Mouse (Mus musculus) spleen, adult 2 months (tissue): ENCODE measurements around the gene Tsc2. TPM values are rescaled to one million over a fixed set of nuclear protein-coding genes. Genes with fewer than 3 reads are reported as not detected.

Experiments used
- DNase-seq, 2 experiments: peaks; one replicate each; pipeline versions ENCODE4 v3.0.0 to v3.0.0-alpha.2; 2012 to 2021; ENCODE audit warnings: low spot score in 2 of 2, low read depth in 1 of 2
- H3K27ac ChIP-seq: fragments of 200-500 bp; 2 replicates; pipeline ENCODE4 v1.5.1; 2012; ENCODE audit warnings: low read length, inconsistent platforms; ENCODE audit not compliant: insufficient read depth
- H3K27me3 ChIP-seq: fragments of 200-500 bp; 2 replicates; pipeline ENCODE4 v1.6.1; 2012; ENCODE audit warnings: mild to moderate bottlenecking, moderate library complexity, low read length, inconsistent platforms; ENCODE audit not compliant: control insufficient read depth, insufficient read depth
- H3K36me3 ChIP-seq: fragments of 200-500 bp; 2 replicates; pipeline ENCODE4 v1.6.1; 2012; ENCODE audit warnings: mild to moderate bottlenecking, low read length, inconsistent platforms; ENCODE audit not compliant: control insufficient read depth, insufficient read depth
- H3K4me1 ChIP-seq: fragments of 200-500 bp; 2 replicates; pipeline ENCODE4 v1.6.1; 2011; ENCODE audit warnings: inconsistent platforms; ENCODE audit not compliant: control insufficient read depth, insufficient read depth, insufficient read length
- H3K4me3 ChIP-seq: fragments of 200-500 bp; 2 replicates; pipeline ENCODE4 v1.5.1; 2011; ENCODE audit warnings: mild to moderate bottlenecking, inconsistent platforms; ENCODE audit not compliant: insufficient read depth, insufficient read length; ENCODE audit errors: extremely low read depth
- CTCF ChIP-seq: fragments of 200-500 bp; IDR thresholded peaks from 2 replicates; pipeline ENCODE4 v1.5.1; 2011; ENCODE audit warnings: mild to moderate bottlenecking, inconsistent platforms; ENCODE audit not compliant: insufficient read depth, insufficient read length, insufficient replicate concordance; ENCODE audit errors: extremely low read depth
- POLR2A ChIP-seq: fragments of 200-500 bp; IDR thresholded peaks from 2 replicates; pipeline ENCODE4 v1.6.1; 2011; ENCODE audit warnings: low read depth, low read length, inconsistent platforms
- WGBS: fragments of 180-500 bp; shearing (Covaris S2); methylation state at CpG from one replicate; pipeline ENCODE4 v1.1.7; 2018; 5-methylcytosine and 5-hydroxymethylcytosine counted together
- polyA plus RNA-seq: library from polyadenylated mRNA; depleted of rRNA; stranded (reverse); fragments of >200 nt; gene quantifications from 2 replicates; pipeline ENCODE4 v1.2.3, GENCODE M21; 2012

Tsc2 gene
- polyA plus RNA-seq, 1 experiment: 86.1 TPM

DNA sequence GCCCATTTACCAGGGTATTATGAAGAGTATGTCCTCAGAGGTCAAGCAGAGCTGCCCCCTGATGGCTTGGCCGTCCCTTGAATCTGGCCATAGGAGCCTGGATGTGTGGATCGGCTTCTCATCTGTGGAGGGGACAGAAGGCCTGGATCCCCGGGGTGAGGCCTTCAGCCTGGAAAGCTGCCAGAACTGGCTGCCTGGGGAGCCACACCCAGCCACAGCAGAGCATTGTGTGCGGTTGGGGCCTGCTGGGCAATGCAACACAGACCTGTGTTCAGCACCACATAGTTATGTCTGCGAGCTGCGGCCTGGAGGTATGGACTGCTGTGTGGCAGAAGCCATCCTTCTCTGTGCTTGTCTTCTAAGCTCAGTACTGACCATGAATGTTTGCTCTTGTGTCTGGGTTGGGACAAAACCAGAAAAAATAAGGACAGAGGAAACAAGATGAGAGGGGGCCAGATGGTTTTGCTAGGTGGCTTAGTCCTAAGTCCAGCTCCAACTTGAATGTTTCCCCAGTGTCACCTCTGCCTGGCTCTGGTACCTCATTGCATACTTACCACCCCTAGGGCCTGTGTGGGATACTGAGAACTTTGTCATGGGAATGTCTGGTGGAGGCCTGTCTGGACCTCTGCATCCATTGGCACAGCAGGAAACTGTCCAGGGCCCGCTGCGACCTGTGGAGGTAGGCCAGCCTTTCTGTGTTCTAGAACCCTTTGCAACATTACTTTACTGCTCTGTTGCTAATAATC, 65.2 kb downstream of the Tsc2 start:
- 70% methylated on average over 8 of the region's 8 CpGs for WGBS
- Histone ChIP-seq H3K36me3 (peaks cover 12% of the 10 kb centered on the region), H3K27ac (no peak overlapping the region), H3K4me3 (no peak overlapping the region), H3K4me1 (no peaks in the 10 kb centered on the region; the same call in 1 of the 2 replicates), H3K27me3 (no peaks in the 10 kb centered on the region)
- DNase-seq: no peak
- TF ChIP-seq POLR2A (no peak), CTCF (no peak)

GRCm38 (mm10) chr17:24565792-24566191, 66.6 kb downstream of the Tsc2 start:
- Histone ChIP-seq H3K27ac (no peak overlapping the region), H3K4me1 (no peaks in the 10 kb centered on the region; the same call in 1 of the 2 replicates), H3K27me3 (no peaks in the 10 kb centered on the region), H3K36me3 (peaks cover 10% of the 10 kb centered on the region), H3K4me3 (no peak overlapping the region)
- DNase-seq: no peak
- TF ChIP-seq POLR2A (no peak), CTCF (no peak)
- WGBS: 93% methylated on average over 3 of the region's 3 CpGs

DNA sequence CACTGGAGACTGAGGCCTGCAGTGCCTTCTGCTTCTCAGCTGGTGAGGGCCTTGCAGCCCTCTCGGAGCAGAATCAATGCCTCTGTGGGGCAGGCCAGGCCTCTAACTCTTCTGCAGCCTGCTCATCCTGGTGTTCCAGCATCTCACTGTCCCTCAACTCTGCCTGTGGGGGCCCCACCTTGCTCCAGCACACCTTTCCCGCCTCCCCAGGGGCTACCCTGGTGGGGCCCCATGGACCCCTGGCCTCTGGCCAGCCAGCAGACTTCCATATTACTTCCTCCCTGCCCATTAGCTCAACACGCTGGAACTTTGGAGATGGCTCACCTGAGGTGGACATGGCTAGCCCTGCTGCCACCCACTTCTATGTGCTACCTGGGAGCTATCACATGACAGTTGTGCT, 67.3 kb downstream of the Tsc2 start:
- DNase-seq: no peak
- no peaks in the 10 kb centered on the region; the same call in 1 of the 2 replicates for H3K4me1 ChIP-seq
- H3K27me3 ChIP-seq: no peaks in the 10 kb centered on the region
- no peak overlapping the region for H3K27ac ChIP-seq
- peaks cover 10% of the 10 kb centered on the region for H3K36me3 ChIP-seq
- whole genome bisulfite sequencing: 92% methylated on average over 3 of the region's 3 CpGs
- no peak overlapping the region for H3K4me3 ChIP-seq
- TF ChIP-seq CTCF: no peak
- TF ChIP-seq POLR2A: no peak

- H3K4me3 ChIP-seq: no peak overlapping the region
- DNase-seq: no peak
- H3K4me1 ChIP-seq: no peaks in the 10 kb centered on the region; the same call in 1 of the 2 replicates
- no peak overlapping the region for H3K27ac ChIP-seq
- no peak for TF ChIP-seq POLR2A
- TF ChIP-seq CTCF: no peak
- 76% methylated on average over 4 of the region's 4 CpGs for WGBS
- H3K27me3 ChIP-seq: no peaks in the 10 kb centered on the region
- H3K36me3 ChIP-seq: peaks cover 7% of the 10 kb centered on the region
Observed at GRCm38 (mm10) chr17:24564422-24564821, 68.0 kb downstream of the Tsc2 start.

GRCm38 (mm10) chr17:24563638-24564037, 68.8 kb downstream of the Tsc2 start:
- TF ChIP-seq CTCF (no peak), POLR2A (no peak)
- 43% methylated on average over 5 of the region's 5 CpGs for WGBS
- no peaks in the 10 kb centered on the region for H3K27me3 ChIP-seq
- H3K36me3 ChIP-seq: peaks cover 5% of the 10 kb centered on the region
- no peak for DNase-seq
- peaks cover under 1% of the 10 kb centered on the region; the same call in 1 of the 2 replicates for H3K4me1 ChIP-seq
- no peak overlapping the region for H3K4me3 ChIP-seq
- no peak overlapping the region for H3K27ac ChIP-seq

DNA sequence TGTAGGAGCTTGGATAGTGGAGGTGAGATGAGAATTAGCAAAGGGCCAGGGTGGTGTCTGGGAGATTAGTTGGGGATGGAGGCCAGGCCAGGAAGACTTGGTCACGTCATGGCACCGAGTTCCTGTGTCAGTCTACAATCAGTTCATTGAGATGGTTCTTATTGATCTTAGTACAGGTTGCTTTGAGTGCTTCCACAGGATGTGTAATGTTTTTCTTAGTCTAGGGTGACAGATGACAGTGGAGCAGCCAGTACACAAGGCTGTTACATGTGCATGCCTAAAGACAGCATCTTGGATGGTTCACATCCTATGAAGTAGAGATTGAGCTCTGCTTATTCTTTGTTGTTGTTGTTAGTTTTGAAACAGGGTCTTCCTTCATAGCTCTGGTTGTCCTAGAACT, 70.8 kb downstream of the Tsc2 start:
- TF ChIP-seq POLR2A (no peak), CTCF (no peak)
- peaks cover 4% of the 10 kb centered on the region; the same call in 1 of the 2 replicates for H3K4me1 ChIP-seq
- H3K27me3 ChIP-seq: no peaks in the 10 kb centered on the region
- no peak overlapping the region for H3K4me3 ChIP-seq
- peaks cover 3% of the 10 kb centered on the region for H3K36me3 ChIP-seq
- H3K27ac ChIP-seq: no peak overlapping the region
- no peak for DNase-seq
- WGBS: 79% methylated on average over 2 of the region's 2 CpGs
